Mouse (Mus musculus) kidney, embryonic 15.5 days (tissue): ENCODE measurements at regions not wholly inside any gene's neighbourhood (a gene's known extent, or its start where the extent isn't known, plus 50 kb on each side); places are given as distances from the start of the nearest gene placed in this dataset.

Experiments used
- ATAC-seq: fragments of 200-750 bp; cut with Nextera tagmentation; replicated peaks from 2 replicates; pipeline ENCODE4 v1.8.0; 2017; ENCODE audit warnings: moderate TSS enrichment; ENCODE audit not compliant: low FRiP score
- H3K27ac ChIP-seq: fragments of 300-500 bp; sonication (generic); 2 replicates; pipeline ENCODE4 v1.5.1; 2015; ENCODE audit warnings: mild to moderate bottlenecking, inconsistent platforms
- H3K27me3 ChIP-seq: fragments of 300-500 bp; sonication (generic); 2 replicates; pipeline ENCODE4 v1.6.1; 2015; ENCODE audit warnings: inconsistent platforms
- H3K36me3 ChIP-seq: fragments of 300-500 bp; sonication (generic); 2 replicates; pipeline ENCODE4 v1.6.1; 2015; ENCODE audit warnings: inconsistent platforms
- H3K4me1 ChIP-seq: fragments of 300-500 bp; sonication (generic); 2 replicates; pipeline ENCODE4 v1.6.1; 2015; ENCODE audit warnings: inconsistent platforms
- H3K4me2 ChIP-seq: fragments of 300-500 bp; sonication (generic); 2 replicates; pipeline ENCODE4 v1.6.1; 2015; ENCODE audit warnings: moderate library complexity, mild to moderate bottlenecking, inconsistent platforms
- H3K4me3 ChIP-seq: fragments of 300-500 bp; sonication (generic); replicated peaks from 2 replicates; pipeline ENCODE4 v1.5.1; 2015; ENCODE audit warnings: mild to moderate bottlenecking, inconsistent platforms
- H3K9ac ChIP-seq: fragments of 300-500 bp; sonication (generic); 2 replicates; pipeline ENCODE4 v1.6.1; 2015; ENCODE audit warnings: mild to moderate bottlenecking, inconsistent platforms
- H3K9me3 ChIP-seq: fragments of 300-500 bp; sonication (generic); replicated peaks from 2 replicates; pipeline ENCODE4 v1.6.1; 2016; ENCODE audit warnings: inconsistent platforms
- WGBS: fragments of 180-500 bp; shearing (Covaris S2); methylation state at CpG from one replicate; pipeline ENCODE4 v1.1.7; 2015; ENCODE audit warnings: mixed read lengths; 5-methylcytosine and 5-hydroxymethylcytosine counted together

GRCm38 (mm10) chr11:8377301-8377700 lies 287.0 kb downstream of the Tns3 start:
- Histone ChIP-seq H3K4me2 (no peak overlapping the region), H3K9ac (no peak overlapping the region), H3K27me3 (no peaks in the 10 kb centered on the region), H3K4me1 (no peaks in the 10 kb centered on the region), H3K9me3 (no peaks in the 10 kb centered on the region), H3K4me3 (no peak overlapping the region), H3K27ac (no peak overlapping the region), H3K36me3 (no peaks in the 10 kb centered on the region)
- 91% methylated on average over 4 of the region's 4 CpGs for WGBS
- ATAC-seq: no peak

- 83% methylated on average over 1 of the region's 1 CpGs for WGBS
- no peak overlapping the region for H3K4me3 ChIP-seq
- no peaks in the 10 kb centered on the region for H3K9me3 ChIP-seq
- H3K4me2 ChIP-seq: no peak overlapping the region
- peaks cover 9% of the 10 kb centered on the region; the same call in 1 of the 2 replicates for H3K4me1 ChIP-seq
- H3K27me3 ChIP-seq: no peaks in the 10 kb centered on the region
- H3K36me3 ChIP-seq: no peaks in the 10 kb centered on the region
- ATAC-seq: peak; percentile 59
- H3K9ac ChIP-seq: no peak overlapping the region
- no peak overlapping the region for H3K27ac ChIP-seq
Observed at GRCm38 (mm10) chr11:8365545-8365944, 298.8 kb downstream of the Tns3 start.

GRCm38 (mm10) chr11:8364703-8365433 lies 299.5 kb downstream of the Tns3 start:
- Histone ChIP-seq H3K27me3 (no peaks in the 10 kb centered on the region), H3K27ac (no peak overlapping the region), H3K4me1 (peaks cover 9% of the 10 kb centered on the region; the same call in 1 of the 2 replicates), H3K9ac (no peak overlapping the region), H3K4me2 (no peak overlapping the region), H3K4me3 (no peak overlapping the region), H3K9me3 (no peaks in the 10 kb centered on the region), H3K36me3 (no peaks in the 10 kb centered on the region)
- ATAC-seq: peak; percentile 84
- WGBS: 64% methylated on average over 9 of the region's 9 CpGs

GRCm38 (mm10) chr11:8344938-8345337 lies 319.4 kb downstream of the Tns3 start:
- no peak overlapping the region for H3K27ac ChIP-seq
- H3K4me2 ChIP-seq: no peak overlapping the region
- H3K27me3 ChIP-seq: no peaks in the 10 kb centered on the region
- no peak overlapping the region for H3K9ac ChIP-seq
- WGBS: 78% methylated on average over 14 of the region's 14 CpGs
- H3K9me3 ChIP-seq: no peaks in the 10 kb centered on the region
- no peak for ATAC-seq
- no peak overlapping the region for H3K4me3 ChIP-seq
- no peaks in the 10 kb centered on the region for H3K4me1 ChIP-seq
- no peaks in the 10 kb centered on the region for H3K36me3 ChIP-seq

- ATAC-seq: peak; percentile 46; the same call in 1 of the 2 replicates
- H3K36me3 ChIP-seq: no peaks in the 10 kb centered on the region
- no peak overlapping the region for H3K4me3 ChIP-seq
- H3K9ac ChIP-seq: no peak overlapping the region
- no peaks in the 10 kb centered on the region for H3K9me3 ChIP-seq
- H3K27me3 ChIP-seq: no peaks in the 10 kb centered on the region
- H3K4me2 ChIP-seq: no peak overlapping the region
- no peak overlapping the region for H3K27ac ChIP-seq
- H3K4me1 ChIP-seq: peaks cover 6% of the 10 kb centered on the region; the same call in 1 of the 2 replicates
- 32% methylated on average over 14 of the region's 14 CpGs for WGBS
Observed at GRCm38 (mm10) chr11:8302347-8303188, 361.8 kb downstream of the Tns3 start.

GRCm38 (mm10) chr11:8297462-8297861 lies 366.9 kb downstream of the Tns3 start:
- Histone ChIP-seq H3K27ac (no peak overlapping the region), H3K9me3 (no peaks in the 10 kb centered on the region), H3K4me3 (no peak overlapping the region), H3K4me1 (peaks cover 5% of the 10 kb centered on the region; the same call in 1 of the 2 replicates), H3K36me3 (no peaks in the 10 kb centered on the region), H3K27me3 (no peaks in the 10 kb centered on the region), H3K9ac (no peak overlapping the region), H3K4me2 (no peak overlapping the region)
- no peak for ATAC-seq
- WGBS: 79% methylated on average over 5 of the region's 5 CpGs

GRCm38 (mm10) chr11:8293322-8294014 lies 370.9 kb downstream of the Tns3 start:
- no peaks in the 10 kb centered on the region for H3K9me3 ChIP-seq
- no peaks in the 10 kb centered on the region for H3K27me3 ChIP-seq
- ATAC-seq: no peak
- H3K36me3 ChIP-seq: no peaks in the 10 kb centered on the region
- no peak overlapping the region for H3K9ac ChIP-seq
- H3K4me3 ChIP-seq: no peak overlapping the region
- WGBS: 67% methylated on average over 6 of the region's 6 CpGs
- H3K4me2 ChIP-seq: no peak overlapping the region
- no peaks in the 10 kb centered on the region for H3K4me1 ChIP-seq
- no peak overlapping the region for H3K27ac ChIP-seq

GRCm38 (mm10) chr11:8285271-8285670 lies 379.1 kb downstream of the Tns3 start:
- H3K9me3 ChIP-seq: no peaks in the 10 kb centered on the region
- no peaks in the 10 kb centered on the region for H3K4me1 ChIP-seq
- H3K36me3 ChIP-seq: no peaks in the 10 kb centered on the region
- H3K9ac ChIP-seq: no peak overlapping the region
- no peak overlapping the region for H3K27ac ChIP-seq
- no peaks in the 10 kb centered on the region for H3K27me3 ChIP-seq
- 88% methylated on average over 1 of the region's 1 CpGs for WGBS
- no peak for ATAC-seq
- H3K4me3 ChIP-seq: no peak overlapping the region
- H3K4me2 ChIP-seq: no peak overlapping the region

- Histone ChIP-seq H3K4me1 (no peaks in the 10 kb centered on the region), H3K9me3 (no peaks in the 10 kb centered on the region), H3K27ac (no peak overlapping the region), H3K36me3 (no peaks in the 10 kb centered on the region), H3K9ac (no peak overlapping the region), H3K27me3 (no peaks in the 10 kb centered on the region), H3K4me2 (no peak overlapping the region), H3K4me3 (no peak overlapping the region)
- no peak for ATAC-seq
- 67% methylated on average over 4 of the region's 4 CpGs for WGBS
Observed at GRCm38 (mm10) chr11:8275203-8275602, 389.1 kb downstream of the Tns3 start.

GRCm38 (mm10) chr11:8269171-8269570 lies 395.2 kb downstream of the Tns3 start:
- Histone ChIP-seq H3K9me3 (no peaks in the 10 kb centered on the region), H3K27ac (no peak overlapping the region), H3K36me3 (no peaks in the 10 kb centered on the region), H3K4me3 (no peak overlapping the region), H3K9ac (no peak overlapping the region), H3K4me2 (no peak overlapping the region), H3K27me3 (no peaks in the 10 kb centered on the region), H3K4me1 (no peaks in the 10 kb centered on the region)
- ATAC-seq: peak; percentile 54; the same call in 1 of the 2 replicates
- WGBS: 54% methylated on average over 2 of the region's 2 CpGs

GRCm38 (mm10) chr11:8254036-8254435 lies 410.3 kb downstream of the Tns3 start:
- H3K27ac ChIP-seq: no peak overlapping the region
- no peaks in the 10 kb centered on the region for H3K9me3 ChIP-seq
- H3K4me2 ChIP-seq: no peak overlapping the region
- 62% methylated on average over 2 of the region's 2 CpGs for WGBS
- no peak overlapping the region for H3K9ac ChIP-seq
- no peak for ATAC-seq
- no peak overlapping the region for H3K4me3 ChIP-seq
- no peaks in the 10 kb centered on the region for H3K4me1 ChIP-seq
- H3K27me3 ChIP-seq: no peaks in the 10 kb centered on the region
- H3K36me3 ChIP-seq: no peaks in the 10 kb centered on the region

- ATAC-seq: no peak
- Histone ChIP-seq H3K4me2 (no peak overlapping the region), H3K4me1 (no peaks in the 10 kb centered on the region), H3K27me3 (no peaks in the 10 kb centered on the region), H3K36me3 (no peaks in the 10 kb centered on the region), H3K4me3 (no peak overlapping the region), H3K9ac (no peak overlapping the region), H3K27ac (no peak overlapping the region), H3K9me3 (no peaks in the 10 kb centered on the region)
- WGBS: 60% methylated on average over 2 of the region's 2 CpGs
Observed at GRCm38 (mm10) chr11:8251360-8251759, 413.0 kb downstream of the Tns3 start.
